Mouse (Mus musculus): ENCODE measurements around the gene Cdr2l. TPM values are rescaled to one million over a fixed set of nuclear protein-coding genes. Genes with fewer than 3 reads are reported as not detected.
A peak's percentile ranks its signal among the peaks of the same experiment; 100 is the strongest.
"Not testable (repeated sequence)": the region's sequence is repeated elsewhere in the genome, so short reads cannot be mapped to it uniquely, and the experiment has no call there.

The Cdr2l gene
- polyA plus RNA-seq, 1 experiment from 2014 or later = 15.7 TPM

DNA sequence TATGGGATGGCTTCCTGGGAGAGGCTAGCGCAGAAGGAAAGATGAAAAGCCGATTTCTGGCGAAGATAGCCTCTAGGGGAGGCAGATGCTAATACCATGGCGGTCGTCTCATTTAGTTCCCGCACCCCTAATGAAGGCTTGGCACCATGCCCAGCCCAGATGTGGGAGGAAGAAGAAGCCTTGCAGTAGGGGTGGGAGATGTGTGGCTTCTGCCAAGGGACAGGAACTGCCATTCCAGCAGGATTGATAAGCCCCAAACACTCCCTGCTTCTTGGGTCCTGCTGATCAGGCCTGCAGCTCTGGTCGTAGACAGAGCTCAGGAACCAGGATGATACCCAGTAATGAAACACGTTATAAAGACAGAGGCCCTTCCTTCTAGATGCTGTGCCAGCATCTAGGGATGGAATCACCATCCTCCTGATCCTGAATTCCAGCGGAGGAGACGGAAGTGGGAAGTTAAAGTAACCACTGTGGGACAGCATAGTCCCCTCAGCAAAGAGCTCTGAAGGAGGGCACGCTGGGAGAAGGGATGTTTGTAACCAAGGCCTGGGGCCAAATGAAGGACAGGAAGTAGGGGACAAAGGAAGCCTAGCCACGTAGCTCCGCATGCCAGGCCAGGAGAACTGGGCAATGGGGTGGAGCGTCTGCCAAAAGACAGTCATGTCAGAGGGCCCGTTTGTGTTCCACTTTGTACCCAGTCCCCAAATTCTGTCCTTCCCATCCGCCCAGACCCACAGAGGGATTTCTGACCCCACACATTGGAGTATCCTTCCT lies 2.2 kb downstream of the Cdr2l start:
- Histone ChIP-seq H3K9ac (replicated peaks; ENCODE audit: low read length) (no peak overlapping the region; the same call in 1 of the 2 replicates), H3K27me3 (ENCODE audit: control insufficient read depth, insufficient read depth, low read length) (no peaks in the 10 kb centered on the region), H3K36me3 (replicated peaks; ENCODE audit: control insufficient read depth, insufficient read depth, low read depth, low read length) (no peaks in the 10 kb centered on the region), H3K27ac (replicated peaks; ENCODE audit: low read depth, low read length) (no peak overlapping the region), H3K4me3 (ENCODE audit: low read depth, low read length) (no peak overlapping the region), H3K4me2 (ENCODE audit: low read depth, low read length) (peak overlapping the region; percentile 84), H3K4me1 (ENCODE audit: control insufficient read depth, insufficient read depth, low read length) (peaks cover 10% of the 10 kb centered on the region), H3K9me3 (replicated peaks; ENCODE audit: control insufficient read depth, low read length) (no peaks in the 10 kb centered on the region)
- DNase-seq (ENCODE audit: low spot score) (no peak), ATAC-seq (replicated peaks; ENCODE audit: insufficient number of reproducible peaks, low FRiP score, low TSS enrichment, low read depth) (no peak)
- 48% methylated on average over 16 of the region's 16 CpGs for WGBS

DNA sequence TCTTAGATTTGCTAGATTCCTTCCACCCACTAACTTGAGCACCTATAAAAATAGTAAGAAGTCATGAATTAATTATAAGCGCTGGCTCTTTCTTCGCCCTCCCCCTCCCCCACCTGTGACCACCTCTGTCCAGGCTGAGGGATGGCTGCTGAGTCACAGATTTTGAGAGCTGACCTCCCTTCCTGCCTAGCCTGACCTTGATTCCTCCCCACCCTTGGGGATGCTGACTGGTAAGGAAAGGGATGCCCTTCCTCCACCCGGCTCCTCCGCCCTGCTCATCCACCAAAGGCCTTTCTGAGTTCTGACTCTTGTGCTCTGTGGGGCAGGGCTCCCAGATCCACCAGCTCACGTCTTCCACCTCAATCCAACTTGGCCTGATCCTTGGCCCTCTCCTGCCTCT lies 2.9 kb downstream of the Cdr2l start:
- Histone ChIP-seq H3K27ac (replicated peaks; ENCODE audit: low read depth, low read length) (no peak overlapping the region), H3K4me2 (ENCODE audit: low read depth, low read length) (no peak overlapping the region), H3K36me3 (replicated peaks; ENCODE audit: control insufficient read depth, insufficient read depth, low read depth, low read length) (no peaks in the 10 kb centered on the region), H3K27me3 (ENCODE audit: control insufficient read depth, insufficient read depth, low read length) (no peaks in the 10 kb centered on the region), H3K9me3 (replicated peaks; ENCODE audit: control insufficient read depth, low read length) (no peaks in the 10 kb centered on the region), H3K4me3 (ENCODE audit: low read depth, low read length) (no peak overlapping the region), H3K4me1 (ENCODE audit: control insufficient read depth, insufficient read depth, low read length) (peaks cover 10% of the 10 kb centered on the region), H3K9ac (replicated peaks; ENCODE audit: low read length) (no peak overlapping the region)
- DNase-seq (ENCODE audit: low spot score) (no peak), ATAC-seq (replicated peaks; ENCODE audit: insufficient number of reproducible peaks, low FRiP score, low TSS enrichment, low read depth) (no peak)
- WGBS = 56% methylated on average over 5 of the region's 5 CpGs

DNA sequence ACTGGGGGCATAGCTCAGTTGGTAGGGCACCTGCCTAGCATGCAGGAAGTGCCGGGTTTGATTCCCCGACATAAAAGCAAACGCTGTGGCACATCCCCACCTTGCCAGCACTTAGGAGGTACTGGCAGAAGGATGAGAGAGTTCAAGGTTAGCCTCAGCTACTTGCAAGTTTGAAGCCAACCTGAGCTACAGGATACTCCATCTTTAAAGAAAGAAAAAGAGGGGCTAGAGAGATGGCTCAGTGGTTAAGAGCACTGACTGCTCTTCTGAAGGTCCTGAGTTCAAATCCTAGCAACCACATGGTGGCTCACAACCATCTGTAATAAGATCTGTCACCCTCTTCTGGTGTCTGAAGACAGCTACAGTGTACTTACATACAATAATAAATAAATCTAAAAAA lies 5.1 kb downstream of the Cdr2l start:
- H3K4me2 ChIP-seq (ENCODE audit: low read depth, low read length); ATAC-seq (replicated peaks; ENCODE audit: insufficient number of reproducible peaks, low FRiP score, low TSS enrichment, low read depth); H3K9ac ChIP-seq (replicated peaks; ENCODE audit: low read length); H3K4me3 ChIP-seq (ENCODE audit: low read depth, low read length); H3K36me3 ChIP-seq (replicated peaks; ENCODE audit: control insufficient read depth, insufficient read depth, low read depth, low read length); DNase-seq (ENCODE audit: low spot score); H3K9me3 ChIP-seq (replicated peaks; ENCODE audit: control insufficient read depth, low read length); H3K4me1 ChIP-seq (ENCODE audit: control insufficient read depth, insufficient read depth, low read length); H3K27ac ChIP-seq (replicated peaks; ENCODE audit: low read depth, low read length); H3K27me3 ChIP-seq (ENCODE audit: control insufficient read depth, insufficient read depth, low read length): not testable (repeated sequence)
- 90% methylated on average over 3 of the region's 3 CpGs for WGBS

DNA sequence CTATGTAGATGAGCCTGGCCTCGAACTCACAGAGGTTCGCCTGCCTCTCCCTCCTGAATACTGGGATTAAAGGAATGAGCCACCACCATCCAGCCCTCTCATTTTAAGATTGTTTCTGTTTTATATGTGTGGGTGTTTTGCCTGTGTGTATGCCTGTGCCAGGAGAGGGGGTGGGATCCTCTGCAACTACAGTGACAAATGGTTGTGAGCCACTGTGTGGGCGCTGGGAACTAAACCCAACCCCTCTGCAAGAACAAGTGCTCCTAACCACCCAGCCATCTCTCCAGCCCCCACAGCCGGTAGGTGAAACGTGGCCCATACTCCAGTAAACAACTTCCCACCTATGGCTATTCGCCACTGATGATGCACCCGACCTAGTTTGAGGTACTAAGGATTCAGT lies 9.6 kb downstream of the Cdr2l start:
- DNase-seq (ENCODE audit: low spot score) = no peak
- 93% methylated on average over 7 of the region's 7 CpGs for WGBS
- Histone ChIP-seq H3K27ac (replicated peaks; ENCODE audit: low read depth, low read length) (no peak overlapping the region), H3K27me3 (ENCODE audit: control insufficient read depth, insufficient read depth, low read length) (no peaks in the 10 kb centered on the region), H3K36me3 (replicated peaks; ENCODE audit: control insufficient read depth, insufficient read depth, low read depth, low read length) (peaks cover 2% of the 10 kb centered on the region), H3K9ac (replicated peaks; ENCODE audit: low read length) (no peak overlapping the region), H3K9me3 (replicated peaks; ENCODE audit: control insufficient read depth, low read length) (no peaks in the 10 kb centered on the region), H3K4me3 (ENCODE audit: low read depth, low read length) (no peak overlapping the region), H3K4me1 (ENCODE audit: control insufficient read depth, insufficient read depth, low read length) (no peaks in the 10 kb centered on the region), H3K4me2 (ENCODE audit: low read depth, low read length) (no peak overlapping the region)
- no peak for ATAC-seq (replicated peaks; ENCODE audit: insufficient number of reproducible peaks, low FRiP score, low TSS enrichment, low read depth)

DNA sequence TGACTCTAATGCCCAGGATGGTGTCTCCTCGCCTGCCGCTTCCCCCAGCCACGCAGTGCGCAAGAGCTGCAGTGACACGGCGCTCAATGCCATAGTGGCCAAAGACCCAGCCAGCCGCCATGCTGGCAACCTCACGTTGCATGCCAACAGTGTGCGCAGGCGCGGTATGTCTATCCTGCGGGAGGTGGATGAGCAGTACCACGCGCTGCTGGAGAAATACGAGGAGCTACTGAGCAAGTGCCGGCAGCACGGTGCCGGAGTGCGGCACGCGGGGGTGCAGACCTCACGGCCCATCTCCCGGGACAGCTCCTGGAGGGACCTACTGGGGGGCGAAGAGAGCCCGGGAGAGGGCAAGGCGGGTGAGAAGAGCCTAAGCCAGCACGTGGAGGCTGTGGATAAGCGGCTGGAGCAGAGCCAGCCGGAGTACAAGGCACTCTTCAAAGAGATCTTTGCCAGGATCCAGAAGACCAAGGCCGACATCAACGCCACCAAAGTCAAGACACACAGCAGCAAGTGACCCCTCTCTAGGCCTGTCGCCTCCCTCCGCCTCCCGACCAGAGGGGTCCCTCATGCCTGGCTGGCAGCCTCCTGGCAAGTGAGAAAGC lies 12.1 kb downstream of the Cdr2l start:
- Histone ChIP-seq H3K4me3 (ENCODE audit: low read depth, low read length) (no peak overlapping the region), H3K27ac (replicated peaks; ENCODE audit: low read depth, low read length) (no peak overlapping the region), H3K4me2 (ENCODE audit: low read depth, low read length) (no peak overlapping the region), H3K27me3 (ENCODE audit: control insufficient read depth, insufficient read depth, low read length) (no peaks in the 10 kb centered on the region), H3K9me3 (replicated peaks; ENCODE audit: control insufficient read depth, low read length) (no peaks in the 10 kb centered on the region), H3K36me3 (replicated peaks; ENCODE audit: control insufficient read depth, insufficient read depth, low read depth, low read length) (peaks cover 2% of the 10 kb centered on the region), H3K9ac (replicated peaks; ENCODE audit: low read length) (no peak overlapping the region), H3K4me1 (ENCODE audit: control insufficient read depth, insufficient read depth, low read length) (no peaks in the 10 kb centered on the region)
- WGBS = 65% methylated on average over 34 of the region's 34 CpGs
- ATAC-seq (replicated peaks; ENCODE audit: insufficient number of reproducible peaks, low FRiP score, low TSS enrichment, low read depth) (0 out of 2 replicates have a peak, but pooled peaks have one; percentile 34), DNase-seq (ENCODE audit: low spot score) (no peak)

DNA sequence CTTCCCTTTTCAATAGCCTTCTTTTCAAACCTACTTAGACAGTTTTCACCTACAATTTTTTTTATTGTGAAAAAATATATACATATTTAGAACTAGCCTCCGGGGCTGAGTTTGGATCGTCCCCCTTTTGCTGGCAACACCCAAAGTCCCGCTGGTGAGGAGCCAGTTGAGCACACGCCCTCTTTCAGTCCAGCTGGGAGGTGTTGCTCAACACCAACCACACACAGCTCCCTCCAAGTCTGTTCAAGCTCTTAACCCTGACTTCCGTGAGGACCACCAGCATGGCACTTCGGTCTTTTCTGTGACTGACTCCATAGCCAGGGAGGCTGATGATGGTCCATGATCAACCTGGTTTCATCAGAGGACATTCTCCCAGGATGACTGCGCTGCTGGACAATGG lies 16.4 kb downstream of the Cdr2l start:
- H3K27me3 ChIP-seq (ENCODE audit: control insufficient read depth, insufficient read depth, low read length) = no peaks in the 10 kb centered on the region
- no peak overlapping the region for H3K27ac ChIP-seq (replicated peaks; ENCODE audit: low read depth, low read length)
- ATAC-seq (replicated peaks; ENCODE audit: insufficient number of reproducible peaks, low FRiP score, low TSS enrichment, low read depth) (no peak), DNase-seq (ENCODE audit: low spot score) (no peak)
- H3K4me1 ChIP-seq (ENCODE audit: control insufficient read depth, insufficient read depth, low read length) = no peaks in the 10 kb centered on the region
- WGBS = 83% methylated on average over 7 of the region's 7 CpGs
- H3K9ac ChIP-seq (replicated peaks; ENCODE audit: low read length) = no peak overlapping the region
- no peak overlapping the region for H3K4me2 ChIP-seq (ENCODE audit: low read depth, low read length)
- H3K36me3 ChIP-seq (replicated peaks; ENCODE audit: control insufficient read depth, insufficient read depth, low read depth, low read length) = peaks cover 2% of the 10 kb centered on the region
- H3K9me3 ChIP-seq (replicated peaks; ENCODE audit: control insufficient read depth, low read length) = no peaks in the 10 kb centered on the region
- H3K4me3 ChIP-seq (ENCODE audit: low read depth, low read length) = no peak overlapping the region

DNA sequence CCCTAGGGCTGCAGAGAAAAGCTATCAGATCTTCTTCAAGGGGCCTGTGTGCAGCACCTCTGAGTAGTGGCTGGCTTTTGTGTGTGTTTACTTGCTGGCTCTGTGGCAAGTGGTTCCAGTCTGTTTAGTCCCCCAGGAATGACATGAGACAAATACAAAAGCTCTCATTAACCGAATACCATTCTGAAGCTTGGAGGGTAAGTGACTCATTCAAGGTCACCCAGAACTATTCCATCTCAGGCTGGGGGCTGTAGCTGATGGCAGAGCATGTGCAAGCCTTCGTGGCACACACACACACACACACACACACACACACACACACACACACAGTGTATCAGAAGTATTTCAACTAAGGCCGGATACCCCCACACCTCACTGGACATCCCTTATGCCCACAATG lies 18.4 kb downstream of the Cdr2l start:
- H3K27me3 ChIP-seq (ENCODE audit: control insufficient read depth, insufficient read depth, low read length) = no peaks in the 10 kb centered on the region

DNA sequence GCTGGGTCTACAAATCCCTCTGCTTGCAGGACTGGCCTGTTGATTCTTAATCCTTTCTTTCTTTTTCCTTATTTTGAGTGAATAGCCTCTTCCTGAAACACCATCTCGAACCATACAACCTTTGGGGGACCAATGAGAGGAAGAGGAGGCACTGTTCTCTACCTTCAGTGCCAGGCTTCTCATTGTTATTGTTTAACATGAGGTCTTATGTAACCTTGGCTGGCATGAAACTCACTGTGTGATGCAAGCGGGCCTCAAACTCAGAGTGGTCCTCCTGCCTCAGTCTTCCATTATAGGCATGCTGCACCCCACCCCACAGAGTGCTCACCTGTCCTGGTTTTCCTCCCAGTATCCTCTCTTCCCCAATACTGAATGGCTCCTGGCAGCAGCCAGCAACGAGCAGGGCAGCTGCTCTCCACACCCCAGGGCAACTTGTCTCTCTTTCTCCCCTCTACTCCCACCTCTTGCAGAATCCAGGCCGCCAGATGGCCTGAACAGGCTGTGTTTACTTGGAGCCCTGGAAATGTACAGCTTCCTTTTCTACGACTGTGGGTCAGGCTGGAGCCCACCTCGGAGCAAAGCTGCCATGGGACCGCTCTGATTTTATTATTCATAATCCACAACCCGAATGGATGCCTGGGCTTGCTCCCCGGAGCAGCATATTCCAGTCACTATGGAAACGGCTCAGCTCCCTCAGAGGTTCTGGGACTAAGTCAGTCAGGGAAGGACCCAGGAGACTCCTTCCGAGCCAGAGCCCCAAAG lies 19.1 kb downstream of the Cdr2l start:
- H3K9ac ChIP-seq (replicated peaks; ENCODE audit: low read length) = no peak overlapping the region
- no peaks in the 10 kb centered on the region for H3K9me3 ChIP-seq (replicated peaks; ENCODE audit: control insufficient read depth, low read length)
- no peaks in the 10 kb centered on the region for H3K27me3 ChIP-seq (ENCODE audit: control insufficient read depth, insufficient read depth, low read length)
- H3K4me3 ChIP-seq (ENCODE audit: low read depth, low read length) = no peak overlapping the region
- no peak overlapping the region for H3K4me2 ChIP-seq (ENCODE audit: low read depth, low read length)
- no peaks in the 10 kb centered on the region for H3K4me1 ChIP-seq (ENCODE audit: control insufficient read depth, insufficient read depth, low read length)
- H3K36me3 ChIP-seq (replicated peaks; ENCODE audit: control insufficient read depth, insufficient read depth, low read depth, low read length) = no peaks in the 10 kb centered on the region
- ATAC-seq (replicated peaks; ENCODE audit: insufficient number of reproducible peaks, low FRiP score, low TSS enrichment, low read depth) = no peak
- DNase-seq (ENCODE audit: low spot score) = no peak
- no peak overlapping the region for H3K27ac ChIP-seq (replicated peaks; ENCODE audit: low read depth, low read length)
- 54% methylated on average over 11 of the region's 11 CpGs for WGBS

More for the DNA sequence above, 18.4 kb downstream of the Cdr2l start:
- no peaks in the 10 kb centered on the region for H3K36me3 ChIP-seq (replicated peaks; ENCODE audit: control insufficient read depth, insufficient read depth, low read depth, low read length)
- H3K4me2 ChIP-seq (ENCODE audit: low read depth, low read length) = no peak overlapping the region
- no peak for DNase-seq (ENCODE audit: low spot score)
- no peaks in the 10 kb centered on the region for H3K4me1 ChIP-seq (ENCODE audit: control insufficient read depth, insufficient read depth, low read length)
- no peaks in the 10 kb centered on the region for H3K9me3 ChIP-seq (replicated peaks; ENCODE audit: control insufficient read depth, low read length)
- no peak for ATAC-seq (replicated peaks; ENCODE audit: insufficient number of reproducible peaks, low FRiP score, low TSS enrichment, low read depth)
- 70% methylated on average over 3 of the region's 3 CpGs for WGBS
- no peak overlapping the region for H3K9ac ChIP-seq (replicated peaks; ENCODE audit: low read length)
- no peak overlapping the region for H3K4me3 ChIP-seq (ENCODE audit: low read depth, low read length)
- H3K27ac ChIP-seq (replicated peaks; ENCODE audit: low read depth, low read length) = no peak overlapping the region
